Mouse (Mus musculus) lung, adult 2 months (tissue): ENCODE data around the gene Ccdc71l.

Source experiments
- CTCF ChIP-seq: fragments of 200-500 bp; IDR thresholded peaks from 2 replicates; pipeline ENCODE4 v1.5.1; 2011; ENCODE audit warnings: mild to moderate bottlenecking, low read length, control low read depth; ENCODE audit not compliant: insufficient read depth
- POLR2A ChIP-seq: fragments of 200-500 bp; IDR thresholded peaks from 2 replicates; pipeline ENCODE4 v1.6.1; 2011; ENCODE audit warnings: low read depth, mild to moderate bottlenecking, control low read depth, low read length, borderline replicate concordance; ENCODE audit errors: extremely low read depth

DNA sequence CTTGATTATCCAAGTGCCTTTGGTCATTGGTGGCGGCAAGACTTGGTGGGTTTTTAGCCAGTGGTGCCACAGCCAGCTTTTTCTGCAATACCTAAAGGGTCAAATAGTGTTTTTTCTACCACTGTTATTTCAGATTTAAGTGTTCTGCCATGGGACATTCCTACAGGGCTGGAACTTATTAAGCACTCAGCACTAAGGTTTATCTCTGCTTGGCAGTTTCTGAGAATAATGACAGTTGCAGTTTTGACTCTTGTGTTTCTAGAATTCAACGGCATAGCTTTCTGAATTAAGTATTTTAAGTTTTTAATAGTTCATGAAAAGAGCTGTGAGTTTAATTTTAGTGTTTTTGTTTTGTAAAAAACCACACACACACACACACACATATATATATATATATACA lies 2.5 kb downstream of the Ccdc71l start:
- no peak for TF ChIP-seq CTCF
- TF ChIP-seq POLR2A, result no peak
